Comparison of ENCODE assay signal across 16 mouse cellular contexts in the genomic region with DNA sequence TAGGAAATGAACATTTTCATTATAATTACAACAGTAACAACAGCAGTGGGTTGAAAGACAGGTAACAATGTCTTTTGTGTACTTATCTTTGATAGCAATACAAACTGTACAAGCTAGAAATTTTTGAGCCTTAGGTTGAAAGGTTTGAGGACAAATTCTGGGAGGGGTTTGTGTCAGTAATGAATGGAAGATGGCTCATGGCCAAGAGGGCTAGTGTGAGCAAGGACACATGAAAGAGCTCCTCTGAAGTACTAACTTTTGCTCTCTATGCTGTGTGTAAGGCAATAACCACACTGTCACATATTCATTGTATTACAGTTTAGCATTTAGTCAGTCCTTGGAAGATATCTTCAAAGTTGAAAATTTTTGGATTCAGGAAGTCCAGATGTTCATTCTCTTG.
"Had no signal": no experiment of that assay in that cellular context is flagged by ENCODE, and none has a peak within 500 bp of the region (broad histone marks: within the 10 kb centered on the region; RNA-seq: fewer than 3 reads in every experiment).

No protein-coding gene starts in this region.

- H3K27me3 ChIP-seq: limb, embryonic 13.5 days; liver, embryonic 12.5 days; liver, embryonic 15.5 days; midbrain, embryonic 12.5 days had no signal

- H3K27ac ChIP-seq: limb, embryonic 10.5 days; limb, embryonic 13.5 days; liver, embryonic 12.5 days; liver, embryonic 15.5 days; macrophage; midbrain, embryonic 12.5 days had no signal

- H3K9ac ChIP-seq: limb, embryonic 13.5 days; liver, embryonic 12.5 days; liver, embryonic 15.5 days; midbrain, embryonic 12.5 days had no signal

- H3K36me3 ChIP-seq: liver, embryonic 15.5 days had no signal

- H3K4me2 ChIP-seq: limb, embryonic 13.5 days; liver, embryonic 12.5 days; liver, embryonic 15.5 days; midbrain, embryonic 12.5 days had no signal

- H3K4me1 ChIP-seq: limb, embryonic 10.5 days; limb, embryonic 13.5 days; liver, embryonic 12.5 days; liver, embryonic 15.5 days; midbrain, embryonic 12.5 days had no signal

- ATAC-seq: liver, embryonic 12.5 days had no signal

- DNase-seq: kidney, adult 18-20 months; kidney, adult 9 months; kidney, postnatal 14 days; kidney, postnatal 4 days; liver; lung, adult 18-20 months; lung, postnatal 14 days; thymus, adult 18-20 months; thymus, postnatal 14 days; thymus, postnatal 4 days had no signal

- H3K9me3 ChIP-seq: limb, embryonic 10.5 days; limb, embryonic 13.5 days; liver, embryonic 12.5 days; liver, embryonic 15.5 days had no signal

- H3K4me3 ChIP-seq: limb, embryonic 10.5 days; limb, embryonic 13.5 days; liver, embryonic 12.5 days; liver, embryonic 15.5 days; midbrain, embryonic 12.5 days had no signal
